Mouse (Mus musculus) gastrocnemius, postnatal 14 days (tissue): ENCODE data around the gene Csk. TPM values are rescaled to one million over a fixed set of nuclear protein-coding genes. Genes with fewer than 3 reads are reported as not detected.

Experiments
- DNase-seq: peaks from one replicate; pipeline ENCODE4 v3.0.0; 2021; ENCODE audit warnings: mixed read lengths
- intact Hi-C: fragments of 180-260 bp; cut with DNase I; formaldehyde crosslinking; loops from one replicate; pipeline ENCODE4 v1.15.1; 2025; ENCODE audit warnings: low total_unique reads
- total RNA-seq, 2 experiments: library from RNA; stranded (reverse); gene quantifications; 2 replicates each; pipeline ENCODE4 v1.2.3; 2021

Gene Csk
- total RNA-seq, 2 experiments from 2014 or later, result 14.5 to 19.3 TPM

GRCm38 (mm10) chr9:57660501-57660900, 7.1 kb upstream of the Csk start:
- DNase-seq, result no peak
- intact Hi-C loops, result loop anchor here (2.0 kb wide), 1 partner anchor 80 kb away; no protein-coding TSS in a partner anchor

- intact Hi-C loops, result loop anchor here (2.0 to 10.0 kb wide), 3 partner anchors 81 to 175 kb away; no protein-coding TSS in a partner anchor
Observed at GRCm38 (mm10) chr9:57659774-57660173, 6.3 kb upstream of the Csk start.

GRCm38 (mm10) chr9:57658970-57659369, 5.5 kb upstream of the Csk start:
- no peak for DNase-seq
- intact Hi-C loops, result loop anchor here (2.0 to 10.0 kb wide), 2 partner anchors 88 to 174 kb away; no protein-coding TSS in a partner anchor

More at GRCm38 (mm10) chr9:57659774-57660173, 6.3 kb upstream of the Csk start:
- peak; percentile 62 for DNase-seq

GRCm38 (mm10) chr9:57657843-57658242, 4.4 kb upstream of the Csk start:
- no peak for DNase-seq
- intact Hi-C loops, result loop anchor here (2.0 to 10.0 kb wide), 2 partner anchors 89 to 173 kb away; no protein-coding TSS in a partner anchor

- intact Hi-C loops, result loop anchor here (10.0 kb wide), 1 partner anchor 172 kb away; no protein-coding TSS in a partner anchor
- no peak for DNase-seq
Observed at GRCm38 (mm10) chr9:57656631-57657350, 3.4 kb upstream of the Csk start.

- DNase-seq, result peak; percentile 93
- intact Hi-C loops, result loop anchor here (10.0 kb wide), 1 partner anchor 171 kb away; no protein-coding TSS in a partner anchor
Observed at GRCm38 (mm10) chr9:57655749-57656148, 2.3 kb upstream of the Csk start.

GRCm38 (mm10) chr9:57654966-57655365, 1.5 kb upstream of the Csk start:
- DNase-seq, result no peak
- intact Hi-C loops, result loop anchor here (5.0 to 10.0 kb wide), 3 partner anchors 38 to 170 kb away; partner anchors contain the start of gene Fam219b

- DNase-seq, result no peak
- intact Hi-C loops, result loop anchor here (5.0 to 10.0 kb wide), 3 partner anchors 36 to 168 kb away; partner anchors contain the start of gene Fam219b
Observed at GRCm38 (mm10) chr9:57652855-57653254, 576 bp downstream of the Csk start.

- intact Hi-C loops, result loop anchor here (5.0 to 10.0 kb wide), 3 partner anchors 35 to 168 kb away; partner anchors contain the start of gene Fam219b
- DNase-seq, result no peak
Observed at GRCm38 (mm10) chr9:57652351-57652750, 1.1 kb downstream of the Csk start.

GRCm38 (mm10) chr9:57650786-57651311, 2.6 kb downstream of the Csk start:
- intact Hi-C loops, result loop anchor here (5.0 to 10.0 kb wide), 3 partner anchors 34 to 166 kb away; partner anchors contain the start of gene Fam219b
- no peak for DNase-seq

GRCm38 (mm10) chr9:57650130-57650785, 3.2 kb downstream of the Csk start:
- no peak for DNase-seq
- intact Hi-C loops, result loop anchor here (5.0 to 10.0 kb wide), 3 partner anchors 33 to 165 kb away; partner anchors contain the start of gene Fam219b

- intact Hi-C loops, result no loop called here
- DNase-seq, result no peak
Observed at GRCm38 (mm10) chr9:57647286-57648108, 5.9 kb downstream of the Csk start.

- intact Hi-C loops, result no loop called here
- DNase-seq, result no peak
Observed at GRCm38 (mm10) chr9:57646551-57647103, 6.8 kb downstream of the Csk start.

GRCm38 (mm10) chr9:57644944-57645893, 8.2 kb downstream of the Csk start:
- DNase-seq, result peak; percentile 94
- intact Hi-C loops, result loop anchor here (2.0 to 5.0 kb wide), 2 partner anchors 16 to 53 kb away; no protein-coding TSS in a partner anchor

- intact Hi-C loops, result loop anchor here (2.0 to 5.0 kb wide), 2 partner anchors 16 to 52 kb away; no protein-coding TSS in a partner anchor
Observed at GRCm38 (mm10) chr9:57644442-57644943, 8.9 kb downstream of the Csk start.

GRCm38 (mm10) chr9:57643856-57644180, 9.6 kb downstream of the Csk start:
- no peak for DNase-seq
- intact Hi-C loops, result loop anchor here (2.0 to 5.0 kb wide), 2 partner anchors 15 to 52 kb away; no protein-coding TSS in a partner anchor

More at GRCm38 (mm10) chr9:57644442-57644943, 8.9 kb downstream of the Csk start:
- DNase-seq, result no peak

- intact Hi-C loops, result loop anchor here (5.0 kb wide), 1 partner anchor 51 kb away; no protein-coding TSS in a partner anchor
- DNase-seq, result no peak
Observed at GRCm38 (mm10) chr9:57643169-57643855, 10.1 kb downstream of the Csk start.
